33 mouse cellular contexts compared by ENCODE assay signal in the genomic region with DNA sequence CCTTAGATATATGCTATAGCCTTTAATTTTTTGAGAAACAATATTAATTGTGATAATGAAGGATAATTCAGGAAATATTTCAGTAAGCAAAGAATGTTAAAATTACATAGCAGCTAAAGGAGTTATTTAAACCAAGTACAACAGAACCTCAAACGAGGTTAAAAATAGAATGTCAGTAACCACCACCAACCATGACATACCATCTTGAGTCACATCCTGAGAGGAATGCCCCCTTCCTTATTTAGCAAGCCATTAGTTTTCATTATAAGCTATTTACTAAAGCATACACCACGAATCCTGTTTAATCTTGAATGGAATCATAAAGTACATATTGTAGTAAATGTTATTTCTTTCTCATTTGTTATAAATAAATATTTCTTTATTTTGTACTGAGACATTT.
"Had no signal": no experiment of that assay in that cellular context is flagged by ENCODE, and none has a peak within 500 bp of the region (broad histone marks: within the 10 kb centered on the region; RNA-seq: fewer than 3 reads in every experiment).

No protein-coding gene starts in this region.

- H3K9ac ChIP-seq: heart, embryonic 13.5 days; heart, embryonic 15.5 days; hindbrain, embryonic 12.5 days; hindbrain, embryonic 13.5 days; hindbrain, embryonic 14.5 days; hindbrain, embryonic 15.5 days; intestine, embryonic 15.5 days; kidney, embryonic 15.5 days had no signal

- H3K27ac ChIP-seq: heart, embryonic 13.5 days; heart, embryonic 15.5 days; hindbrain, embryonic 10.5 days; hindbrain, embryonic 12.5 days; hindbrain, embryonic 13.5 days; hindbrain, embryonic 14.5 days; hindbrain, embryonic 15.5 days; hindbrain, postnatal 0 days; intestine, embryonic 15.5 days; kidney, embryonic 15.5 days; kidney, postnatal 0 days; layer of hippocampus, adult 2 months; left cerebral cortex, adult 2 months had no signal

- DNase-seq: heart, postnatal 10 days; heart, postnatal 14 days; heart, postnatal 36 days; heart, postnatal 4 days; kidney, adult 11 months; kidney, adult 18-20 months; kidney, adult 2 months; kidney, adult 8-10 months; kidney, adult 9 months; kidney, postnatal 10 days; kidney, postnatal 14 days; kidney, postnatal 25 days; kidney, postnatal 36 days; kidney, postnatal 4 days; layer of hippocampus, adult 9-11 months; layer of hippocampus, postnatal 36 days had no signal

- H3K4me3 ChIP-seq: heart, embryonic 13.5 days; heart, embryonic 15.5 days; hindbrain, embryonic 10.5 days; hindbrain, embryonic 12.5 days; hindbrain, embryonic 13.5 days; hindbrain, embryonic 15.5 days; intestine, embryonic 15.5 days; kidney, embryonic 15.5 days; layer of hippocampus, adult 2 months; left cerebral cortex, adult 2 months had no signal

- H3K4me1 ChIP-seq: heart, embryonic 13.5 days; heart, embryonic 15.5 days; hindbrain, embryonic 10.5 days; hindbrain, embryonic 15.5 days; intestine, embryonic 15.5 days; kidney, embryonic 15.5 days had no signal

- H3K4me2 ChIP-seq: heart, embryonic 13.5 days; heart, embryonic 15.5 days; hindbrain, embryonic 12.5 days; hindbrain, embryonic 13.5 days; hindbrain, embryonic 14.5 days; hindbrain, embryonic 15.5 days; intestine, embryonic 15.5 days; kidney, embryonic 15.5 days had no signal

- H3K27me3 ChIP-seq: heart, embryonic 13.5 days; heart, embryonic 15.5 days; hindbrain, embryonic 12.5 days; hindbrain, embryonic 13.5 days; hindbrain, embryonic 15.5 days; intestine, embryonic 15.5 days; kidney, embryonic 15.5 days had no signal

- H3K36me3 ChIP-seq: heart, embryonic 13.5 days; heart, embryonic 15.5 days; hindbrain, embryonic 10.5 days; hindbrain, embryonic 12.5 days; hindbrain, embryonic 13.5 days; hindbrain, embryonic 15.5 days; intestine, embryonic 15.5 days; kidney, embryonic 15.5 days had no signal

- ATAC-seq: hindbrain, embryonic 16.5 days; hindbrain, postnatal 0 days; inflammation-experienced regulatory T-cells, adult 6 months; intestine, embryonic 15.5 days; intestine, embryonic 16.5 days; intestine, postnatal 0 days had no signal

- H3K9me3 ChIP-seq: heart, embryonic 13.5 days; heart, embryonic 15.5 days; hindbrain, embryonic 10.5 days; hindbrain, embryonic 12.5 days; hindbrain, embryonic 13.5 days; hindbrain, embryonic 15.5 days; intestine, embryonic 15.5 days; kidney, embryonic 15.5 days had no signal
